Mouse (Mus musculus) CD4-positive, CD25-positive, alpha-beta regulatory T cell (primary cell): Measurements from ENCODE around the gene Gm15130. TPM values are rescaled to one million over a fixed set of nuclear protein-coding genes. Genes with fewer than 3 reads are reported as not detected.

Source experiments
- polyA plus RNA-seq: library from polyadenylated mRNA; unstranded; fragments of 100-300 nt; shearing (Covaris generic); gene quantifications from one replicate; pipeline ENCODE4 v1.2.1, GENCODE M21; 2017

Gm15130 gene
- not detected for polyA plus RNA-seq

GRCm38 (mm10) chr2:111152836-111153235, at the start of gene Gm15130:
Gene Gm15130, minus strand, starts transcription at chr2:111152936.

GRCm38 (mm10) chr2:111105882-111106281, 46.9 kb downstream of the Gm15130 start, which contains the start of gene Gm13941:
Gene Gm13941, minus strand, starts transcription at chr2:111105982.

Other genes with a start within 250 kb of the Gm15130 start
- gene Ano3, start 202.0 kb downstream of the Gm15130 start, polyA plus RNA-seq, result 0.02 TPM
- gene Gm13941, start 47.0 kb downstream of the Gm15130 start, polyA plus RNA-seq, result not detected
- not detected for gene 4930430A15Rik, start 76.7 kb upstream of the Gm15130 start, polyA plus RNA-seq
- gene Olfr1275, start 82.3 kb upstream of the Gm15130 start, polyA plus RNA-seq, result not detected
- gene Olfr1276, start 101.6 kb upstream of the Gm15130 start, polyA plus RNA-seq, result not detected
- not detected for gene Olfr1277, start 121.2 kb upstream of the Gm15130 start, polyA plus RNA-seq
- gene Olfr1278, start 137.2 kb upstream of the Gm15130 start, polyA plus RNA-seq, result not detected
- gene Olfr1279, start 147.7 kb upstream of the Gm15130 start, polyA plus RNA-seq, result not detected
- gene Olfr1280, start 161.1 kb upstream of the Gm15130 start, polyA plus RNA-seq, result not detected
- gene Olfr1281, start 173.6 kb upstream of the Gm15130 start, polyA plus RNA-seq, result not detected
- not detected for gene Olfr1282, start 183.1 kb upstream of the Gm15130 start, polyA plus RNA-seq
- not detected for gene Olfr1283, start 213.9 kb upstream of the Gm15130 start, polyA plus RNA-seq
- gene Olfr1284, start 222.6 kb upstream of the Gm15130 start, polyA plus RNA-seq, result not detected